Mouse (Mus musculus) neural tube, embryonic 12.5 days (tissue): ENCODE measurements around the gene Kctd2. TPM values are rescaled to one million over a fixed set of nuclear protein-coding genes. Genes with fewer than 3 reads are reported as not detected.

Experiments used
- ATAC-seq: fragments of 200-750 bp; cut with Nextera tagmentation; 2 replicates; pipeline ENCODE4 v1.8.0; 2017; ENCODE audit warnings: low read depth, mild to moderate bottlenecking, moderate TSS enrichment, moderate library complexity; ENCODE audit not compliant: low FRiP score
- H3K27ac ChIP-seq: fragments of 300-500 bp; sonication (generic); 2 replicates; pipeline ENCODE4 v1.5.1; 2016
- H3K27me3 ChIP-seq: fragments of 300-500 bp; sonication (generic); replicated peaks from 2 replicates; pipeline ENCODE4 v1.6.1; 2016; ENCODE audit warnings: mild to moderate bottlenecking
- H3K36me3 ChIP-seq: fragments of 300-500 bp; sonication (generic); 2 replicates; pipeline ENCODE4 v1.6.1; 2016; ENCODE audit warnings: mild to moderate bottlenecking
- H3K4me1 ChIP-seq: fragments of 300-500 bp; sonication (generic); 2 replicates; pipeline ENCODE4 v1.6.1; 2016
- H3K4me2 ChIP-seq: fragments of 300-500 bp; sonication (generic); replicated peaks from 2 replicates; pipeline ENCODE4 v1.6.1; 2016; ENCODE audit warnings: mild to moderate bottlenecking
- H3K4me3 ChIP-seq: fragments of 300-500 bp; sonication (generic); 2 replicates; pipeline ENCODE4 v1.5.1; 2016
- H3K9ac ChIP-seq: fragments of 300-500 bp; sonication (generic); 2 replicates; pipeline ENCODE4 v1.6.1; 2016; ENCODE audit warnings: mild to moderate bottlenecking
- H3K9me3 ChIP-seq: fragments of 300-500 bp; sonication (generic); 2 replicates; pipeline ENCODE4 v1.6.1; 2016; ENCODE audit warnings: mild to moderate bottlenecking
- WGBS: fragments of 180-500 bp; shearing (Covaris S2); methylation state at CpG from one replicate; pipeline ENCODE4 v1.1.7; 2016; 5-methylcytosine and 5-hydroxymethylcytosine counted together
- polyA plus RNA-seq: library from polyadenylated mRNA; unstranded; fragments of >200 nt; fragmentation: Nextera tagmentation; extraction: Ambion mirVana; gene quantifications from 2 replicates; pipeline ENCODE4 v1.2.1, GENCODE M21; 2016

Gene Kctd2
- polyA plus RNA-seq, 1 experiment from 2014 or later = 29.9 TPM

GRCm38 (mm10) chr11:115429307-115429706 is 9.4 kb downstream of the Kctd2 start:
- no peak overlapping the region for H3K27ac ChIP-seq
- WGBS = 92% methylated on average over 7 of the region's 7 CpGs
- peaks cover 66% of the 10 kb centered on the region for H3K36me3 ChIP-seq
- H3K4me3 ChIP-seq = no peak overlapping the region
- no peaks in the 10 kb centered on the region for H3K9me3 ChIP-seq
- H3K9ac ChIP-seq = no peak overlapping the region
- ATAC-seq = no peak
- no peak overlapping the region for H3K4me2 ChIP-seq
- H3K4me1 ChIP-seq = no peaks in the 10 kb centered on the region; the same call in 1 of the 2 replicates
- H3K27me3 ChIP-seq = no peaks in the 10 kb centered on the region

- Histone ChIP-seq H3K9me3 (no peaks in the 10 kb centered on the region), H3K36me3 (peaks cover 55% of the 10 kb centered on the region), H3K27ac (no peak overlapping the region), H3K27me3 (no peaks in the 10 kb centered on the region), H3K9ac (no peak overlapping the region), H3K4me3 (no peak overlapping the region), H3K4me1 (peaks cover 3% of the 10 kb centered on the region), H3K4me2 (no peak overlapping the region)
- WGBS = 94% methylated on average over 6 of the region's 6 CpGs
- no peak for ATAC-seq
Measured at GRCm38 (mm10) chr11:115430561-115430960, 10.6 kb downstream of the Kctd2 start.

DNA sequence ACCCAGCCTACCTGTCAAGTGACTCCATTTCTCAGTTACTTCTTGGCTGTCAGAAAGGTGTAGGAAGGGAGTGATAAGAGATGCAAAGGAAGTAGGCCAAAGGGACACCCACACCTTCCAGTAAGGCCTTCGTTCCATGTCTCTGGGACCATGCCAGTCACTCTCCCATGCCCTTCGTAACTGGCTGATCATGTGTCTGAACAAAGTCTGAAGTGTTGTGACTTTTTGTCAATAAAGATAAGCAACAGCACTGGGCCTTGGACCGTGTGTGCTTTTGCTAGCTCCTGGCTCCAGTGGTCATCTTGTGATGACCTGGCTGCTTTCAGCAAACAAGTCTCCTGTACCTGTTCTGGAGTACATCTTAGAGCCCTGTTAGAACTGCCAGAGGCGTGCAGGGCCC is 12.9 kb downstream of the Kctd2 start:
- Histone ChIP-seq H3K36me3 (peaks cover 44% of the 10 kb centered on the region), H3K4me2 (no peak overlapping the region), H3K27me3 (no peaks in the 10 kb centered on the region), H3K27ac (no peak overlapping the region), H3K9me3 (no peaks in the 10 kb centered on the region), H3K4me1 (peaks cover 13% of the 10 kb centered on the region), H3K9ac (no peak overlapping the region), H3K4me3 (no peak overlapping the region)
- WGBS = 82% methylated on average over 4 of the region's 4 CpGs
- no peak for ATAC-seq

DNA sequence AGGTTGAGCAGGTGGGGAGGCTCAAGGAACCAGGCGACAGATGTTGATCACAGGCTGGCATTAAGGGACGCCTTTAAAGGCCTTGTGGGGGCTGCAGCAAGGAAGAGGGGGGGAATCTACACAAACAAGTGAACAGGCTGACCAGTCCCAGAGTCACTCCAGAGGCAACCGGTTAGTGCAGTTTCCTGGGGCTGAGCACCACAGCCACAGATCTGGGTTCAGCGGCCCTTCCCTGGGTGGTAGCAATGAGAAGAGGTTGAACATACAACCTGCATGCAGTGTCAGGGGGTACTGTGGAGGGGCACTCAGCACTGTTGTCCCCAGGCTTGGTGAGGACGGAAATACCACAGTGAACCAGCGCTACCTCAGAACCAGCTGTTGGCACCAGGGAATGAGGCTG is 13.4 kb downstream of the Kctd2 start:
- whole genome bisulfite sequencing = 85% methylated on average over 6 of the region's 6 CpGs
- Histone ChIP-seq H3K27me3 (no peaks in the 10 kb centered on the region), H3K4me2 (no peak overlapping the region), H3K9ac (no peak overlapping the region), H3K27ac (no peak overlapping the region), H3K4me3 (no peak overlapping the region), H3K9me3 (no peaks in the 10 kb centered on the region), H3K4me1 (peaks cover 13% of the 10 kb centered on the region), H3K36me3 (peaks cover 43% of the 10 kb centered on the region)
- ATAC-seq = no peak

- ATAC-seq = peak; percentile 25; the same call in 1 of the 2 replicates
- H3K27me3 ChIP-seq = no peaks in the 10 kb centered on the region
- peak overlapping the region; percentile 64 for H3K4me2 ChIP-seq
- peak overlapping the region; percentile 46 for H3K9ac ChIP-seq
- no peak overlapping the region for H3K27ac ChIP-seq
- WGBS = 6% methylated on average over 31 of the region's 31 CpGs
- peaks cover 5% of the 10 kb centered on the region; the same call in 1 of the 2 replicates for H3K9me3 ChIP-seq
- H3K36me3 ChIP-seq = peaks cover 21% of the 10 kb centered on the region
- H3K4me1 ChIP-seq = peaks cover 13% of the 10 kb centered on the region
- H3K4me3 ChIP-seq = peak overlapping the region; percentile 21
Measured at GRCm38 (mm10) chr11:115435596-115436337, 15.8 kb downstream of the Kctd2 start.

GRCm38 (mm10) chr11:115437571-115438122 is 17.7 kb downstream of the Kctd2 start:
- ATAC-seq = no peak
- Histone ChIP-seq H3K9me3 (peaks cover 5% of the 10 kb centered on the region; the same call in 1 of the 2 replicates), H3K27me3 (0 out of 2 replicates have a peak, but pooled peaks cover 3% of the 10 kb centered on the region), H3K4me1 (peaks cover 13% of the 10 kb centered on the region), H3K4me2 (no peak overlapping the region), H3K27ac (no peak overlapping the region), H3K4me3 (no peak overlapping the region), H3K9ac (no peak overlapping the region), H3K36me3 (peaks cover 4% of the 10 kb centered on the region; the same call in 1 of the 2 replicates)
- WGBS = 88% methylated on average over 5 of the region's 5 CpGs

GRCm38 (mm10) chr11:115439326-115439725 is 19.4 kb downstream of the Kctd2 start:
- ATAC-seq = no peak
- Histone ChIP-seq H3K27ac (no peak overlapping the region), H3K36me3 (no peaks in the 10 kb centered on the region), H3K4me3 (no peak overlapping the region), H3K9me3 (peaks cover 5% of the 10 kb centered on the region; the same call in 1 of the 2 replicates), H3K4me1 (peaks cover 13% of the 10 kb centered on the region), H3K9ac (no peak overlapping the region), H3K4me2 (no peak overlapping the region), H3K27me3 (0 out of 2 replicates have a peak, but pooled peaks cover 3% of the 10 kb centered on the region)
- 93% methylated on average over 3 of the region's 3 CpGs for WGBS

DNA sequence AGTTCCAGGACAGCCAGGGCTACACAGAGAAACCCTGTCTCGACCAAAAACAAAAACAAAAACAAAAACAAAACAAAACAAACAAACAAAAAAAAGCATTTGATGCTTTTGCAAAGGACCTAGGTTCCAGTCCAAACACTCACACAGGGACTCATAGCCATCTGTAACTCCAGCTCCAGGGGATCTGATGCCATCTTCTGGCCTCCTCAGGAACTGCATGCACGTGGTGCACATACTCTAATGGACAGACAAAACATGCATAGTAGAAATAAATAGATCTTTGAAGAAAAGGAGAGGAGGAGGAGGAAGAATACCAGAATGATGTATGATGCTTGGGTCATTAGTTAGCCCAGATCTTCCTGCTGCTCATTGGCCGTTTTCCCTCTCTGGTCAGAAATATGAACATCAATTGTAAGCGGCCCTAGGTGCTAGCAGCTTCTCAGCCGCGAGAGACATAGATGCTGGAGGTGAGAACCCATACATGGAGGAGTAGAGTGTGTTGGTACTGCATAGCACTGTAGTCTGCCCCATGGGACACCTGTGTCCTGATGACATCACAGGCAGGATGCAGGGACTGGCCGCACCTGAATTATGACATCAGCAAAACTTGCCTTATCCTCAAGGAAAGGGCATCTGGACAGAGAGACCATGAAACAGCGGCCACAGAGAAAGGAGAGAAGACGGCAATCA is 20.1 kb downstream of the Kctd2 start, which contains the start of gene Trim80:
TSS of gene Trim80 (plus strand) at position 640 of the 690 bp plus-strand sequence.
- no peaks in the 10 kb centered on the region for H3K36me3 ChIP-seq
- H3K4me3 ChIP-seq = no peak within 1 kb of the TSS
- H3K27ac ChIP-seq = no peak within 1 kb of the TSS
- 0 out of 2 replicates have a peak, but pooled peaks cover 3% of the 10 kb centered on the region for H3K27me3 ChIP-seq
- H3K4me2 ChIP-seq = peak within 1 kb of the TSS; percentile 12; the same call in 1 of the 2 replicates
- peaks cover 13% of the 10 kb centered on the region for H3K4me1 ChIP-seq
- no peak within 1 kb of the TSS for H3K9ac ChIP-seq
- no peak for ATAC-seq
- WGBS = 92% methylated on average over 9 of the region's 9 CpGs
- peaks cover 5% of the 10 kb centered on the region; the same call in 1 of the 2 replicates for H3K9me3 ChIP-seq

- H3K9ac ChIP-seq = no peak overlapping the region
- peaks cover 2% of the 10 kb centered on the region; the same call in 1 of the 2 replicates for H3K4me1 ChIP-seq
- ATAC-seq = no peak
- no peak overlapping the region for H3K27ac ChIP-seq
- 0 out of 2 replicates have a peak, but pooled peaks cover 3% of the 10 kb centered on the region for H3K27me3 ChIP-seq
- no peak overlapping the region for H3K4me3 ChIP-seq
- WGBS = 47% methylated on average over 15 of the region's 15 CpGs
- peak overlapping the region; percentile 12; the same call in 1 of the 2 replicates for H3K4me2 ChIP-seq
- no peaks in the 10 kb centered on the region for H3K36me3 ChIP-seq
- H3K9me3 ChIP-seq = peaks cover 5% of the 10 kb centered on the region; the same call in 1 of the 2 replicates
Measured at GRCm38 (mm10) chr11:115441417-115441816, 21.5 kb downstream of the Kctd2 start.

DNA sequence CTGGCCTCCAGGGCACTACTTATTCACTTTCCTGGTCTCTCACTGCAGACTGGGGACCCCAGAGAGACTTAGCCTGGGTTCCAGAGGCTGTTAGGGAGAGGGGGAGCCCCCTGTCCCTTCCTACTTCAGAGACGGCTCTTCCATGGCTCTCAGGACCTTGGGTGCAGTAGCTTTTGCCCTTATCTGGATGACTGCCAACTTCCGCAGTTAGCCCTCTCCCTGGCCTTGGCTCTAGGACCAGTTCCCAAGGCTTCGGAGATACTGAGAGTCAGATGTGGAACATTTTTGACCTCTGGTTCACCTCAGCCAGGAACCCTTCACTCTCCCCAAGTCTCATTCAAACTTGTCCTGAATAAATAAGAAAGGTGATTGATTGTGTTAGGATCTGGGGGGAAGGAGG is 27.0 kb downstream of the Kctd2 start:
- no peak for ATAC-seq
- Histone ChIP-seq H3K27me3 (no peaks in the 10 kb centered on the region), H3K27ac (no peak overlapping the region), H3K36me3 (no peaks in the 10 kb centered on the region), H3K9me3 (no peaks in the 10 kb centered on the region), H3K4me3 (no peak overlapping the region), H3K4me1 (no peaks in the 10 kb centered on the region), H3K4me2 (no peak overlapping the region), H3K9ac (no peak overlapping the region)
- WGBS = 82% methylated on average over 3 of the region's 3 CpGs

GRCm38 (mm10) chr11:115447321-115447885 is 27.5 kb downstream of the Kctd2 start:
- no peak for ATAC-seq
- H3K4me3 ChIP-seq = no peak overlapping the region
- 87% methylated on average over 11 of the region's 11 CpGs for WGBS
- no peaks in the 10 kb centered on the region for H3K36me3 ChIP-seq
- H3K4me1 ChIP-seq = no peaks in the 10 kb centered on the region
- no peak overlapping the region for H3K9ac ChIP-seq
- H3K27me3 ChIP-seq = no peaks in the 10 kb centered on the region
- H3K9me3 ChIP-seq = no peaks in the 10 kb centered on the region
- H3K4me2 ChIP-seq = no peak overlapping the region
- H3K27ac ChIP-seq = no peak overlapping the region

- H3K9me3 ChIP-seq = no peaks in the 10 kb centered on the region
- H3K9ac ChIP-seq = no peak overlapping the region
- no peak overlapping the region for H3K4me2 ChIP-seq
- no peak overlapping the region for H3K4me3 ChIP-seq
- WGBS = 87% methylated on average over 16 of the region's 16 CpGs
- no peaks in the 10 kb centered on the region for H3K4me1 ChIP-seq
- H3K36me3 ChIP-seq = no peaks in the 10 kb centered on the region
- no peak for ATAC-seq
- no peak overlapping the region for H3K27ac ChIP-seq
- H3K27me3 ChIP-seq = no peaks in the 10 kb centered on the region
Measured at GRCm38 (mm10) chr11:115448075-115448474, 28.1 kb downstream of the Kctd2 start.
